Mouse (Mus musculus) thymus, postnatal 14 days (tissue): Measurements from ENCODE around the gene Gtf2e1.

Experiments
- DNase-seq: peaks from one replicate; pipeline ENCODE4 v3.0.0; 2021

Gene Gtf2e1

GRCm38 (mm10) chr16:37540776-37541175 is 1.2 kb upstream of the Gtf2e1 start:
- DNase-seq = peak; percentile 10

GRCm38 (mm10) chr16:37539240-37539610 is 364 bp downstream of the Gtf2e1 start:
- no peak for DNase-seq

- DNase-seq = no peak
These were observed 6.1 kb downstream of the Gtf2e1 start for GRCm38 (mm10) chr16:37533369-37534068.

GRCm38 (mm10) chr16:37532046-37532445 is 7.5 kb downstream of the Gtf2e1 start:
- DNase-seq = no peak

- no peak for DNase-seq
These were observed 9.4 kb downstream of the Gtf2e1 start for GRCm38 (mm10) chr16:37530170-37530569.

GRCm38 (mm10) chr16:37526688-37527223 is 12.8 kb downstream of the Gtf2e1 start:
- DNase-seq = no peak

GRCm38 (mm10) chr16:37525121-37525520 is 14.5 kb downstream of the Gtf2e1 start:
- DNase-seq = no peak

- no peak for DNase-seq
These were observed 17.4 kb downstream of the Gtf2e1 start for GRCm38 (mm10) chr16:37522100-37522697.

GRCm38 (mm10) chr16:37520190-37521040 is 19.2 kb downstream of the Gtf2e1 start:
- no peak for DNase-seq

- no peak for DNase-seq
These were observed 19.9 kb downstream of the Gtf2e1 start for GRCm38 (mm10) chr16:37519721-37520120.

- no peak for DNase-seq
These were observed 20.9 kb downstream of the Gtf2e1 start for GRCm38 (mm10) chr16:37518662-37519061.

GRCm38 (mm10) chr16:37517596-37518211 is 21.9 kb downstream of the Gtf2e1 start:
- no peak for DNase-seq

- no peak for DNase-seq
These were observed 23.1 kb downstream of the Gtf2e1 start for GRCm38 (mm10) chr16:37516376-37516993.

- no peak for DNase-seq
These were observed 24.9 kb downstream of the Gtf2e1 start for GRCm38 (mm10) chr16:37514644-37515043.

- no peak for DNase-seq
These were observed 28.1 kb downstream of the Gtf2e1 start for GRCm38 (mm10) chr16:37511489-37511888.

- no peak for DNase-seq
These were observed 32.8 kb downstream of the Gtf2e1 start for GRCm38 (mm10) chr16:37506751-37507150.

- DNase-seq = no peak
These were observed 35.1 kb downstream of the Gtf2e1 start for GRCm38 (mm10) chr16:37504517-37504916.

- no peak for DNase-seq
These were observed 41.0 kb downstream of the Gtf2e1 start for GRCm38 (mm10) chr16:37498581-37498980.

- DNase-seq = no peak
These were observed 44.6 kb downstream of the Gtf2e1 start for GRCm38 (mm10) chr16:37495017-37495416.

GRCm38 (mm10) chr16:37486826-37487612 is 52.6 kb downstream of the Gtf2e1 start:
- DNase-seq = no peak
